Mouse (Mus musculus): ENCODE data around the gene Pkm. TPM values are rescaled to one million over a fixed set of nuclear protein-coding genes. Genes with fewer than 3 reads are reported as not detected.

Pkm gene
- polyA plus RNA-seq, 1 experiment from 2014 or later = 1,134 TPM

DNA sequence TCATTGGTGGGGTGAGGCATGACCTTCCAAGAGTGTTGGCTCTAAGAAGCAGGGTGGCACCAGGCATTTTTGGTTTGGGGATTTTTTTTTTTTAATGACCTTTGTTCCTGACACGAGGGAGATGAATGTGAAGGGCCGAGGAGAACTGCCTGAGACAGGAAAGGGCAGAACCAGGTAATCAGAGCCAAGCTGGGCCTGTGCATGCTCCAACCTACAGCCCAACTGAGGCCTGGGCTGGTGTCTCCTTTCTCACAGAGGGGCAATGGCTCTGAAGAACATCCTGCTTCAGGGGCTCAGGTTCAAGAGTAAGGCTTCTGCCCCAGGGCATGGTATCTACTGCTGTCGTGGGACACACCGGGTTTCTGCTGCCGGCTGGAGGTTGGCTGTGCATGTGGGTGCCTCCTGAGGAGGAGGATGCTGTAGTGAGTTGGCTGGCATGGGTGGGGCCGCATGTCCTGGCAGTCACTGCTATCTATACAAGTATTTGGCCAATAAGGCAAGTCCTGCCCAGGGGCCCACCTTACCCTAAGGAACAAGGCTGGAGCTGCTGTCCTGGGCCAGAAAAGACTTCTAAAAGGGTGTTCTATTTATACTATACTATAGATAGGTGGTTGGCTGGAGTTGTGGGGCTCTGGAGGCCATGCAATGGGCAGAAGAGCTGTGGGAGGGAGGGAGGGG is 5.3 kb downstream of the Pkm start:
- H3K4me2 ChIP-seq (replicated peaks; ENCODE audit: low read depth, low read length) = no peak overlapping the region
- H3K4me1 ChIP-seq (ENCODE audit: control insufficient read depth, insufficient read depth, low read length) = peaks cover 36% of the 10 kb centered on the region; the same call in 1 of the 2 replicates
- H3K36me3 ChIP-seq (ENCODE audit: control insufficient read depth, insufficient read depth, low read length) = peaks cover 47% of the 10 kb centered on the region
- no peaks in the 10 kb centered on the region for H3K27me3 ChIP-seq (ENCODE audit: control insufficient read depth, insufficient read depth, low read length)
- no peaks in the 10 kb centered on the region for H3K9me3 ChIP-seq (ENCODE audit: control insufficient read depth, low read depth, low read length)
- no peak overlapping the region for H3K4me3 ChIP-seq (ENCODE audit: low read depth, low read length)
- no peak overlapping the region for H3K9ac ChIP-seq (replicated peaks; ENCODE audit: low read depth, low read length)
- no peak for ATAC-seq (ENCODE audit: insufficient number of reproducible peaks, insufficient read depth, low FRiP score, low read depth)
- H3K27ac ChIP-seq (ENCODE audit: low read length) = no peak overlapping the region
- WGBS = 59% methylated on average over 6 of the region's 6 CpGs

DNA sequence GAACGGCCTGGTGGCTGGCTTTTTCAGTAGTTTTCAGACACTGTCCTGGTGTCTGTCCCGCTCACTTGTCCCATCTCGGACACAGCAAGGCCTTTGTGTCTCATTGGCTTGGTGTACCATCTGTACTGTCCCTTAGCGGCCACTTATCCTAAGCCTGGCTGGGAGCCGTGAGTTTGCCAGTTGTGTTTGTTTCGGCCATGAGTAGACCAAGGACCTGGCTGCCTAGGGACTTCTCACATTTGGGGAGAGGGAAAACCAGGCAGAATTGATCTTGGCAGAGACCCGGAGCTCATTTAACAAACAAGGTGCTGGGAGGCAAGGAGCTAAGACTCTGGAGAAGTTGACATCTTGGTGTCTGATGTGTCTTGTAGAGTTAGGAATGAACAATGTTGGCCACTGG is 7.1 kb downstream of the Pkm start:
- peaks cover 65% of the 10 kb centered on the region for H3K36me3 ChIP-seq (ENCODE audit: control insufficient read depth, insufficient read depth, low read length)

DNA sequence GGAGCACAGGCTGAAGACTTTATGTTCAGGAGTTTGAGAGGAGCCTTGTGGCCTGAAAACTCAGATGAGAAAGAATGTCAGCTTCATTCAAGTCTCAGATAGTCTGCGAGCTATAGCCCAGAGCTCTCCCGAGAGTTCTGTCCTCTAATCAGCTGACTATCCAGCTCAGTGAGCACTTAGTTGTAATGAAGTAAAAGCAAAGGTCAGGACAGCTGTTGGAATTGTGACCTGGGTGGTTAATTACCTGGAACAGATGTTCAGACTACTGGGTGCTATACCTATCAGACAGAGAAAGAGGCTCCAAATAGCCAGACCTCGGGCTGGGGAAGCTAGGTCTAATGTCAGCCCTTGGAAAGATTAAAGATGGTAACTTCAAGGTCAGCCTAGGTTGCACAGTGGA is 7.8 kb downstream of the Pkm start:
- no peak for ATAC-seq (ENCODE audit: insufficient number of reproducible peaks, insufficient read depth, low FRiP score, low read depth)
- Histone ChIP-seq H3K36me3 (ENCODE audit: control insufficient read depth, insufficient read depth, low read length) (peaks cover 72% of the 10 kb centered on the region), H3K27me3 (ENCODE audit: control insufficient read depth, insufficient read depth, low read length) (no peaks in the 10 kb centered on the region), H3K27ac (ENCODE audit: low read length) (no peak overlapping the region), H3K4me3 (ENCODE audit: low read depth, low read length) (no peak overlapping the region), H3K9me3 (ENCODE audit: control insufficient read depth, low read depth, low read length) (no peaks in the 10 kb centered on the region), H3K4me1 (ENCODE audit: control insufficient read depth, insufficient read depth, low read length) (peaks cover 27% of the 10 kb centered on the region; the same call in 1 of the 2 replicates), H3K4me2 (replicated peaks; ENCODE audit: low read depth, low read length) (no peak overlapping the region), H3K9ac (replicated peaks; ENCODE audit: low read depth, low read length) (no peak overlapping the region)
- WGBS = 66% methylated on average over 3 of the region's 3 CpGs

More for the DNA sequence above, 7.1 kb downstream of the Pkm start:
- Histone ChIP-seq H3K27ac (ENCODE audit: low read length) (no peak overlapping the region), H3K27me3 (ENCODE audit: control insufficient read depth, insufficient read depth, low read length) (no peaks in the 10 kb centered on the region), H3K4me3 (ENCODE audit: low read depth, low read length) (no peak overlapping the region), H3K9me3 (ENCODE audit: control insufficient read depth, low read depth, low read length) (no peaks in the 10 kb centered on the region), H3K4me2 (replicated peaks; ENCODE audit: low read depth, low read length) (no peak overlapping the region), H3K4me1 (ENCODE audit: control insufficient read depth, insufficient read depth, low read length) (peaks cover 32% of the 10 kb centered on the region; the same call in 1 of the 2 replicates), H3K9ac (replicated peaks; ENCODE audit: low read depth, low read length) (no peak overlapping the region)
- WGBS = 81% methylated on average over 7 of the region's 7 CpGs
- ATAC-seq (ENCODE audit: insufficient number of reproducible peaks, insufficient read depth, low FRiP score, low read depth) = no peak

DNA sequence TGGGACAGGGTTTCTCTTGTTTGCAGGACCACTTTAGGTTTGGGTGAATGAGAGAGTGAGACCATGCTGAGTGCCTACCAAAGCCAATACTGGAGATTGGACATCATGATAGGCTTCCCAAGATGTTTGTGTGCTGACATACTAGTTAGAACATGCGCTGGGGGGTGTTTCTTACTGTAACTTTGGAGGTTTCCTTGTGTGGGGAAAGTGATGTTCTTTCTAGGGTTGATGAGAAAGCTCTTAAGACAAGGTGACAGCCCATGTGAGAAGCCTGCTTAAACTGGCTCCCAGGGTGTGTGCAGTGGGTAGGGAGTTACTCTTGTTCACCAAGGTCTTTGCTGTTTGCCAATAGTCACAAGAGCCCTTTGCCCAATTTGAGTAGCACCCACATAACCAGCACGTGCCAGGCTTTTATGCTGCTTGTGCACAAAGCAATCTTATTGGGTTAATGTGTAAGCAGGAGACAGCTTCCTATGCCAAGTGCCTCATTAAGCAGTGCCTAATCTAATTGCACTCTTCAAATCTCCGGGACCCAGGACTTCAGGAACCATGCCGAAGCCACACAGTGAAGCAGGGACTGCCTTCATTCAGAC is 8.6 kb downstream of the Pkm start:
- no peak for ATAC-seq (ENCODE audit: insufficient number of reproducible peaks, insufficient read depth, low FRiP score, low read depth)
- Histone ChIP-seq H3K36me3 (ENCODE audit: control insufficient read depth, insufficient read depth, low read length) (peaks cover 79% of the 10 kb centered on the region), H3K9me3 (ENCODE audit: control insufficient read depth, low read depth, low read length) (no peaks in the 10 kb centered on the region), H3K27ac (ENCODE audit: low read length) (no peak overlapping the region), H3K9ac (replicated peaks; ENCODE audit: low read depth, low read length) (no peak overlapping the region), H3K27me3 (ENCODE audit: control insufficient read depth, insufficient read depth, low read length) (no peaks in the 10 kb centered on the region), H3K4me1 (ENCODE audit: control insufficient read depth, insufficient read depth, low read length) (peaks cover 24% of the 10 kb centered on the region; the same call in 1 of the 2 replicates), H3K4me3 (ENCODE audit: low read depth, low read length) (no peak overlapping the region), H3K4me2 (replicated peaks; ENCODE audit: low read depth, low read length) (no peak overlapping the region)
- WGBS = 77% methylated on average over 4 of the region's 4 CpGs

DNA sequence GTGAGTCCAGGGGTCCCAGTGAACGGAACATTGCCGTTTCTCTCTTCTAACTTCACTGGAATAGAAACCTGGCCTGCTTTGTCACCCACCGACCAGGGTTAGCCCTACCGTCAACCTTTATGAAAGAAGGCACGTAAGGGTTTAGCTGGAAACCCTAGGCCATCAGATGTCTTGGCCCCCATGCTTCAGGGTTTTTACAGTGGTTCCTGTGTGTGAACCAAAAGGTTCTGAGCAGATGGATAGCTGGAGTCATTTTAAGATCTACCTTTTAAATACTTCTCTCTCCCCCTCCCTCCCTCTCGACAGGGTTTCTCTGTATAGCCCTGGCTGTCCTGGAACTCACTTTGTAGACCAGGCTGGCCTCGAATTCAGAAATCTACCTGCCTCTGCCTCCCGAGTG is 9.8 kb downstream of the Pkm start:
- 85% methylated on average over 8 of the region's 8 CpGs for WGBS
- Histone ChIP-seq H3K9me3 (ENCODE audit: control insufficient read depth, low read depth, low read length) (no peaks in the 10 kb centered on the region), H3K36me3 (ENCODE audit: control insufficient read depth, insufficient read depth, low read length) (peaks cover 85% of the 10 kb centered on the region), H3K4me3 (ENCODE audit: low read depth, low read length) (no peak overlapping the region), H3K4me2 (replicated peaks; ENCODE audit: low read depth, low read length) (no peak overlapping the region), H3K4me1 (ENCODE audit: control insufficient read depth, insufficient read depth, low read length) (peaks cover 12% of the 10 kb centered on the region; the same call in 1 of the 2 replicates), H3K27me3 (ENCODE audit: control insufficient read depth, insufficient read depth, low read length) (no peaks in the 10 kb centered on the region), H3K27ac (ENCODE audit: low read length) (no peak overlapping the region), H3K9ac (replicated peaks; ENCODE audit: low read depth, low read length) (no peak overlapping the region)
- ATAC-seq (ENCODE audit: insufficient number of reproducible peaks, insufficient read depth, low FRiP score, low read depth) = no peak

DNA sequence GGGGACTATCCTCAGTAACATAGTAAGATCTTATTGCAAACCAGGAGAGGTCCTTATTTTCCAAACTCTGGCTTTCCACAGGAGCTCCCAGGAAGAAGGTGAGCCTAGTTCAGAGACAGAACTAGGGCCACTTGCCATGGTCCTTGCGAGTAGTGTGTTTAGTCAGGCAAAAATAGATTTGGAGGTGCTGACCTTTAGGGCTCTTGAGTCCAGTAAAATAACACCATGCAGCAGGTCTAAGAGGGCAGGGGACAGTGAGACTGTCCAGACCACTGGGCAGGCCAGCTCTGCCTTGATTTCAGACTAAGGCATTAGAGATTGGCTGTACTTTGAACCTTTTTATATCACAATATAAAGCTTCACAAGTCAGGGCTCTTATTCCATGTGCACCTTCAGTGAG is 10.6 kb downstream of the Pkm start:
- H3K27ac ChIP-seq (ENCODE audit: low read length) = no peak overlapping the region
- no peak overlapping the region for H3K4me2 ChIP-seq (replicated peaks; ENCODE audit: low read depth, low read length)
- H3K4me1 ChIP-seq (ENCODE audit: control insufficient read depth, insufficient read depth, low read length) = peaks cover 4% of the 10 kb centered on the region; the same call in 1 of the 2 replicates
- 82% methylated on average over 1 of the region's 1 CpGs for WGBS
- no peak overlapping the region for H3K4me3 ChIP-seq (ENCODE audit: low read depth, low read length)
- H3K36me3 ChIP-seq (ENCODE audit: control insufficient read depth, insufficient read depth, low read length) = peaks cover 85% of the 10 kb centered on the region
- H3K9me3 ChIP-seq (ENCODE audit: control insufficient read depth, low read depth, low read length) = no peaks in the 10 kb centered on the region
- no peaks in the 10 kb centered on the region for H3K27me3 ChIP-seq (ENCODE audit: control insufficient read depth, insufficient read depth, low read length)
- no peak overlapping the region for H3K9ac ChIP-seq (replicated peaks; ENCODE audit: low read depth, low read length)
- no peak for ATAC-seq (ENCODE audit: insufficient number of reproducible peaks, insufficient read depth, low FRiP score, low read depth)

DNA sequence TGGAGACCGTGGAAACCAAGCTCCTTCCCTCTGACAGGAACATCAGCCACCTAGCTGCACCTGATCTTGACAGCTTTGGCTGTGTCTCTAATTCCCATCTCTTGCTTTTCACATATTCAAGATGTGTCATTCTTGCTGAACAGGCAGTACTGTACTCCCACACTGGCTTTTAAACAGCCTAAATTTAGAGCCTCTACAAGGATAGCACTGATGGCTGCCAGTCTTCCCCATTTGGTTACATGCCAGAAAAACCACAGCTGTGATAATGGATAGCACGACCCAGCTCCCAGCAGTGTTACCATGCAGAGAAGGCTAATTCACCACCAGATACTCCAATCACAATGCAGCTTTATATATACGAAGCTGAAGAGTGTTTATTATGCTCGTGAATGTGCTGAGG is 11.1 kb downstream of the Pkm start:
- H3K9ac ChIP-seq (replicated peaks; ENCODE audit: low read depth, low read length) = no peak overlapping the region
- WGBS = 57% methylated on average over 4 of the region's 4 CpGs
- no peaks in the 10 kb centered on the region for H3K27me3 ChIP-seq (ENCODE audit: control insufficient read depth, insufficient read depth, low read length)
- H3K4me1 ChIP-seq (ENCODE audit: control insufficient read depth, insufficient read depth, low read length) = 0 out of 2 replicates have a peak, but pooled peaks cover 3% of the 10 kb centered on the region
- H3K9me3 ChIP-seq (ENCODE audit: control insufficient read depth, low read depth, low read length) = no peaks in the 10 kb centered on the region
- peaks cover 89% of the 10 kb centered on the region for H3K36me3 ChIP-seq (ENCODE audit: control insufficient read depth, insufficient read depth, low read length)
- no peak overlapping the region for H3K4me3 ChIP-seq (ENCODE audit: low read depth, low read length)
- H3K27ac ChIP-seq (ENCODE audit: low read length) = no peak overlapping the region
- no peak overlapping the region for H3K4me2 ChIP-seq (replicated peaks; ENCODE audit: low read depth, low read length)
- ATAC-seq (ENCODE audit: insufficient number of reproducible peaks, insufficient read depth, low FRiP score, low read depth) = no peak

DNA sequence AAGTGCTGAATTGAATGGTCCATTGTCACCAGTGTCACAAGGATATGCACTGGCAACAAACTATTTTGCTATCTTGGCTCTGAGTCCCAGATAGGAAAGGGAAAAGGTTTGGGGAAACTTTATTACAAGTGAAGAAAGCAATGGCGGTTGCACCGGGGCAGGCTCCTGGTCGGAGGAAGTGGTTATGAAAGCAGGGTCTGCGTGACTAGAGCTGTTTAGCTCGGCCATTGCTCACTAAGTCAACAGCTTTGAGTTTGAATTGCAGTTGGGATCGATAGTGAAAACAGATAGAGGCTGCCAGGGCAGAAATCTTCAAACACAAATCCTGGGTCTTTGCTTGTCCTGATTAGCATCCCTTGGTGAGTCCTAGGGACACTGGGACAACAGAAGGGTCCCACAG is 11.7 kb downstream of the Pkm start:
- Histone ChIP-seq H3K27me3 (ENCODE audit: control insufficient read depth, insufficient read depth, low read length) (no peaks in the 10 kb centered on the region), H3K4me3 (ENCODE audit: low read depth, low read length) (no peak overlapping the region), H3K9ac (replicated peaks; ENCODE audit: low read depth, low read length) (no peak overlapping the region), H3K27ac (ENCODE audit: low read length) (no peak overlapping the region), H3K4me1 (ENCODE audit: control insufficient read depth, insufficient read depth, low read length) (no peaks in the 10 kb centered on the region), H3K36me3 (ENCODE audit: control insufficient read depth, insufficient read depth, low read length) (peaks cover 91% of the 10 kb centered on the region), H3K4me2 (replicated peaks; ENCODE audit: low read depth, low read length) (no peak overlapping the region), H3K9me3 (ENCODE audit: control insufficient read depth, low read depth, low read length) (no peaks in the 10 kb centered on the region)
- 66% methylated on average over 6 of the region's 6 CpGs for WGBS
- no peak for ATAC-seq (ENCODE audit: insufficient number of reproducible peaks, insufficient read depth, low FRiP score, low read depth)
